Mouse (Mus musculus) megakaryocyte, embryonic 14.5 days (primary cell): Measurements from ENCODE around the gene Igsf21.

ENCODE experiments used
- FLI1 ChIP-seq: IDR thresholded peaks from 2 replicates; pipeline ENCODE4 v1.6.1; 2012; ENCODE audit warnings: low read length, inconsistent platforms, mixed read lengths
- GATA1 ChIP-seq: IDR thresholded peaks from 3 replicates; pipeline ENCODE4 v1.6.1; 2012; ENCODE audit warnings: mixed read lengths, low read length, inconsistent platforms, borderline replicate concordance

- TF ChIP-seq GATA1: no peak
- no peak for TF ChIP-seq FLI1
Measured at GRCm38 (mm10) chr4:140143884-140144525, 102.6 kb downstream of the Igsf21 start.
